Mouse (Mus musculus) kidney, postnatal 0 days (tissue): ENCODE results near the gene Rab34. TPM values are rescaled to one million over a fixed set of nuclear protein-coding genes. Genes with fewer than 3 reads are reported as not detected.

Experiments
- ATAC-seq: fragments of 200-750 bp; cut with Nextera tagmentation; replicated peaks from 2 replicates; pipeline ENCODE4 v1.8.0; 2017; ENCODE audit warnings: low read depth, moderate number of reproducible peaks, moderate TSS enrichment, moderate library complexity; ENCODE audit not compliant: low FRiP score
- DNase-seq: peaks from one replicate; pipeline ENCODE4 v3.0.0-alpha.2; 2016; ENCODE audit warnings: low spot score
- H3K27ac ChIP-seq: fragments of 300-500 bp; sonication (generic); 2 replicates; pipeline ENCODE4 v1.5.1; 2014; ENCODE audit warnings: mild to moderate bottlenecking
- H3K27me3 ChIP-seq: fragments of 300-500 bp; sonication (generic); 2 replicates; pipeline ENCODE4 v1.6.1; 2014; ENCODE audit warnings: low read length, mixed read lengths; ENCODE audit not compliant: insufficient read depth
- H3K36me3 ChIP-seq: fragments of 300-500 bp; sonication (generic); 2 replicates; pipeline ENCODE4 v1.6.1; 2014; ENCODE audit warnings: low read length, mixed read lengths; ENCODE audit not compliant: insufficient read depth
- H3K4me1 ChIP-seq: fragments of 300-500 bp; sonication (generic); replicated peaks from 2 replicates; pipeline ENCODE4 v1.6.1; 2014; ENCODE audit warnings: antibody characterized with exemption, low read length, mixed read lengths; ENCODE audit not compliant: insufficient read depth
- H3K4me2 ChIP-seq: fragments of 300-500 bp; sonication (generic); 2 replicates; pipeline ENCODE4 v1.6.1; 2014; ENCODE audit warnings: mild to moderate bottlenecking, low read length, moderate library complexity, mixed read lengths
- H3K4me3 ChIP-seq: fragments of 300-500 bp; sonication (generic); replicated peaks from 2 replicates; pipeline ENCODE4 v1.5.1; 2014; ENCODE audit warnings: low read depth, low read length
- H3K9ac ChIP-seq: fragments of 300-500 bp; sonication (generic); 2 replicates; pipeline ENCODE4 v1.6.1; 2014; ENCODE audit warnings: low read depth, low read length
- H3K9me3 ChIP-seq: fragments of 300-500 bp; sonication (generic); replicated peaks from 2 replicates; pipeline ENCODE4 v1.6.1; 2016; ENCODE audit warnings: low read length, inconsistent platforms, mixed read lengths
- CTCF ChIP-seq: IDR thresholded peaks from 2 replicates; pipeline ENCODE4 v1.5.1; 2016; ENCODE audit warnings: antibody characterized with exemption, low read depth, mild to moderate bottlenecking, moderate library complexity
- WGBS: fragments of 180-500 bp; shearing (Covaris S2); extraction: QIAGEN DNeasy Blood & Tissue Kit; methylation state at CpG from one replicate; pipeline ENCODE4 v1.1.7; 2014; 5-methylcytosine and 5-hydroxymethylcytosine counted together
- polyA plus RNA-seq: library from polyadenylated mRNA; unstranded; fragments of >200 nt; fragmentation: Nextera tagmentation; extraction: Ambion mirVana; gene quantifications from 2 replicates; pipeline ENCODE4 v1.2.1, GENCODE M21; 2015

Rab34 gene
- polyA plus RNA-seq, 1 experiment from 2014 or later = 129 TPM

- peaks cover 7% of the 10 kb centered on the region; the same call in 1 of the 2 replicates for H3K4me1 ChIP-seq
- no peak for DNase-seq
These were observed 15.4 kb upstream of the Rab34 start for GRCm38 (mm10) chr11:78172748-78173383.

DNA sequence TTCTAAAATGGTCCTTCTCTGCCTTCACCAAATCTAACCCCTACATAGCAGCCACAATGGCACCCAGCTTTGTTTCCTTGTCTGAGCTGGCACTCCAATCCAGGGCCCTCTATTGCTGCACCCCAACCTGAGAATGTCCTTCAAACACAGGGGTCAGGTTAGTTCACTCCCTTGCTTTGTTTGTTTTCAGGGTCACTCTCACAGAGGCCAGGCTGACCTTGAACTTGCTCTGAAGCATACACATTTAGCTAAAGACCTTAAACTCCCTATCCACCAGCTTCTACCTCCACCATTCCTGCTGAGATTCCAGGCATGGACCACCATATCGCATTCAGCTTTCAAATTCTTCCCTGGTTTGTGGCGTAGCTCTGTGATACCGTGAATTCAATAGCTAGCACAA lies 13.7 kb upstream of the Rab34 start:
- peaks cover 10% of the 10 kb centered on the region; the same call in 1 of the 2 replicates for H3K4me1 ChIP-seq
- TF ChIP-seq CTCF = no peak
- H3K9me3 ChIP-seq = no peaks in the 10 kb centered on the region
- no peak overlapping the region for H3K4me3 ChIP-seq
- H3K9ac ChIP-seq = 0 out of 2 replicates have a peak overlapping the region, but pooled peaks have one; percentile 31
- DNase-seq = no peak
- H3K27me3 ChIP-seq = no peaks in the 10 kb centered on the region
- H3K27ac ChIP-seq = peak overlapping the region; percentile 54
- no peak overlapping the region for H3K4me2 ChIP-seq
- peaks cover 5% of the 10 kb centered on the region; the same call in 1 of the 2 replicates for H3K36me3 ChIP-seq
- WGBS = 90% methylated on average over 3 of the region's 3 CpGs
- no peak for ATAC-seq

More at GRCm38 (mm10) chr11:78172748-78173383, 15.4 kb upstream of the Rab34 start:
- WGBS = 85% methylated on average over 19 of the region's 19 CpGs
- no peaks in the 10 kb centered on the region for H3K9me3 ChIP-seq
- H3K4me3 ChIP-seq = no peak overlapping the region
- H3K27me3 ChIP-seq = no peaks in the 10 kb centered on the region
- no peak overlapping the region for H3K4me2 ChIP-seq
- no peak for ATAC-seq
- no peak overlapping the region for H3K27ac ChIP-seq
- H3K9ac ChIP-seq = no peak overlapping the region
- peaks cover 5% of the 10 kb centered on the region; the same call in 1 of the 2 replicates for H3K36me3 ChIP-seq
- no peak for TF ChIP-seq CTCF

GRCm38 (mm10) chr11:78175771-78176401 lies 12.3 kb upstream of the Rab34 start:
- ATAC-seq = no peak
- Histone ChIP-seq H3K9ac (peak overlapping the region; percentile 69), H3K36me3 (peaks cover 14% of the 10 kb centered on the region; the same call in 1 of the 2 replicates), H3K4me2 (peak overlapping the region; percentile 89), H3K27ac (peak overlapping the region; percentile 96), H3K4me1 (peaks cover 18% of the 10 kb centered on the region), H3K4me3 (peak overlapping the region; percentile 52), H3K9me3 (no peaks in the 10 kb centered on the region), H3K27me3 (no peaks in the 10 kb centered on the region)
- no peak for DNase-seq
- peak; percentile 38 for TF ChIP-seq CTCF
- 1% methylated on average over 9 of the region's 10 CpGs for WGBS

DNA sequence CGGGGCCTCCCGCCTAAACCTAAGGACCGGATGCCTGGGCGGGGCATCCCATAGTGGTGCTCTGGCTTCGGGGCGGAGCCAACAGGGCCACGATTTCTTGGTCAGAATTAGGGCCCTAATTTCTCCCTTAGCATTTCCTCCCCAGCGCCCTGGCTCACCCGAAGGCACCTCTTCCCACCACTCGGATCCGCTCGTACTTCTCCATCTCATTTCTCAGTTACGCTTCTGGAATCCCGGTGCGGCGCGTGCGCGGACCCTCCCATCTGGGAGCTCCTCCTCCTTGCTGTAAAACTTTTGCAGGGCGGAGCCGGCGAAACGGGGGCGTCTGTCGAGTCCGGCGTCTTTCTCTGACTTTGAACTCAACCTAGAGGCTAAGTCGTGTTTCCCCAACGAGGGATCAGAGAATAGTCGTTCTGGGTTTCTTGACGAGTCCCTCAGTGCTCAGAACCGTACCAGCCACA lies 11.8 kb upstream of the Rab34 start, which contains the start of the genes Nek8 and Tlcd1:
Nek8 (minus strand) TSS at position 274 of the 461 bp plus-strand sequence.
Tlcd1 (plus strand) TSS at position 310 of the 461 bp plus-strand sequence.
- peak within 1 kb of the TSS; percentile 52 for H3K4me3 ChIP-seq
- peaks cover 18% of the 10 kb centered on the region for H3K4me1 ChIP-seq
- H3K36me3 ChIP-seq = peaks cover 17% of the 10 kb centered on the region; the same call in 1 of the 2 replicates
- no peaks in the 10 kb centered on the region for H3K9me3 ChIP-seq
- no peaks in the 10 kb centered on the region for H3K27me3 ChIP-seq
- WGBS = under 1% methylated on average over 32 of the region's 32 CpGs
- H3K9ac ChIP-seq = peak within 1 kb of the TSS; percentile 69
- ATAC-seq (peak; percentile 37), DNase-seq (peak; percentile 97)
- peak within 1 kb of the TSS; percentile 89 for H3K4me2 ChIP-seq
- H3K27ac ChIP-seq = peak within 1 kb of the TSS; percentile 96
- no peak for TF ChIP-seq CTCF

- DNase-seq (no peak), ATAC-seq (no peak)
- Histone ChIP-seq H3K4me1 (peaks cover 22% of the 10 kb centered on the region), H3K27ac (peak overlapping the region; percentile 96), H3K4me2 (peak overlapping the region; percentile 89), H3K9ac (peak overlapping the region; percentile 69), H3K9me3 (no peaks in the 10 kb centered on the region), H3K27me3 (no peaks in the 10 kb centered on the region), H3K4me3 (peak overlapping the region; percentile 52), H3K36me3 (peaks cover 22% of the 10 kb centered on the region; the same call in 1 of the 2 replicates)
- TF ChIP-seq CTCF = no peak
- WGBS = 0% methylated on average over 23 of the region's 23 CpGs
These were observed 11.3 kb upstream of the Rab34 start for GRCm38 (mm10) chr11:78176905-78177331.

DNA sequence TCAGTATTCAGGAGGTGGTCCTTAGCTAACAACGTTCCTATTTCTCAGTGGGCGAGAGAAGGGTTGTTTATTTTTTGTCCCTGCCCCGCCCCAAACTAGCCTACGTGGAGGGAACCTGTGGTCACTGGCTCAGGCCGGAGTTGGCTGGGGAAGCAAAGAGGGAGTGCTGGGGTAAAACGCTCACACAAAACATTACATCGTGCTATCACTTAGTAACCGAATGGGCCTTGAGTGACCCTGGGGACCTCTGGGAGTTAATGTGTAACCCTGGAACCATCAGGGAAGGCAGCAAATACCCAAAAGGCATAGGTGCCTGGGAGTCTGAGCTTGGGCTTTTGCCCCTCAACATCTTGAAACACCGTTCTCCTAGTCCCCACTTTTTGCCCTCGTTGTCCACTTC lies 10.8 kb upstream of the Rab34 start:
- DNase-seq = peak; percentile 70

More for the DNA sequence above, 10.8 kb upstream of the Rab34 start:
- peak; percentile 74 for ATAC-seq
- Histone ChIP-seq H3K9me3 (no peaks in the 10 kb centered on the region), H3K4me3 (peak overlapping the region; percentile 52), H3K4me2 (peak overlapping the region; percentile 89), H3K27ac (peak overlapping the region; percentile 96), H3K4me1 (peaks cover 27% of the 10 kb centered on the region), H3K27me3 (no peaks in the 10 kb centered on the region), H3K9ac (peak overlapping the region; percentile 29; the same call in 1 of the 2 replicates), H3K36me3 (peaks cover 20% of the 10 kb centered on the region; the same call in 1 of the 2 replicates)
- under 1% methylated on average over 10 of the region's 10 CpGs for WGBS
- TF ChIP-seq CTCF = no peak
